Mouse (Mus musculus) erythroblast, adult 5-6 weeks (primary cell): ENCODE measurements at regions not wholly inside any gene's neighbourhood (a gene's known extent, or its start where the extent isn't known, plus 50 kb on each side); places are given as distances from the start of the nearest gene placed in this dataset.

ENCODE experiments used
- ATAC-seq: replicated peaks from 2 replicates; pipeline ENCODE4 v1.8.0; 2016; ENCODE audit warnings: moderate number of reproducible peaks, mild to moderate bottlenecking, moderate TSS enrichment, inconsistent platforms; ENCODE audit not compliant: poor library complexity, low FRiP score, severe bottlenecking

DNA sequence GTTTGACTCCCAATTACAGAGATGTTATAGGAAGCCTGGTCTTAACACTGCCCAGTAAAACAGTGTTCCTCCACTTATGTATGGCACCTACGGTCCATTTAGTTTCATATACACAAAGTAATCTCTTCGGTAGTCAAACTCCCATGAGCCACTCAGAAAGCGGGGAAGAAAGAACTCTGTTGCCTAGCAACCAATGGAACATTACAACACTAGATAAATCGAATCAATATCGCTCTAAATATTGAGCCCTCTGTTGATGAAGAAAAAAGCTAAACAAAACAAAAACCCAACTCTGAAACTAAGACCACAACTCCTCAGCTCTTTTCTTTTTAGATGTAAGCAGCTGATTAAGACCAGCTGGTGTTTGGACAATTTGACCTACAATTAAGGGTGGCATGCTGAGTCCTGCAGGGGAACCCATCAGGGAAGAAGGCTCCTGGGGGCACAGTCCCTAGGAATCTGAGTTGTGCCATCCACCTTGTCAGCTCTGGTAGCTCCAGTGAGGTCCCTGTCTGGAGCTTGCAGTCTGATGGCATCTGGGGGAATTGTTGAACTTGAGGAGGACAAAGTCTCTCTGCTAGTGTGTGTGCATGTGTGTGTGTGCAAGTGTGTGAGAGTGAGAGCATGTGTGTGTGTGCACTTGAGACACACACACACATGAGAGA lies 315.8 kb upstream of the Auts2 start:
- no peak for ATAC-seq

DNA sequence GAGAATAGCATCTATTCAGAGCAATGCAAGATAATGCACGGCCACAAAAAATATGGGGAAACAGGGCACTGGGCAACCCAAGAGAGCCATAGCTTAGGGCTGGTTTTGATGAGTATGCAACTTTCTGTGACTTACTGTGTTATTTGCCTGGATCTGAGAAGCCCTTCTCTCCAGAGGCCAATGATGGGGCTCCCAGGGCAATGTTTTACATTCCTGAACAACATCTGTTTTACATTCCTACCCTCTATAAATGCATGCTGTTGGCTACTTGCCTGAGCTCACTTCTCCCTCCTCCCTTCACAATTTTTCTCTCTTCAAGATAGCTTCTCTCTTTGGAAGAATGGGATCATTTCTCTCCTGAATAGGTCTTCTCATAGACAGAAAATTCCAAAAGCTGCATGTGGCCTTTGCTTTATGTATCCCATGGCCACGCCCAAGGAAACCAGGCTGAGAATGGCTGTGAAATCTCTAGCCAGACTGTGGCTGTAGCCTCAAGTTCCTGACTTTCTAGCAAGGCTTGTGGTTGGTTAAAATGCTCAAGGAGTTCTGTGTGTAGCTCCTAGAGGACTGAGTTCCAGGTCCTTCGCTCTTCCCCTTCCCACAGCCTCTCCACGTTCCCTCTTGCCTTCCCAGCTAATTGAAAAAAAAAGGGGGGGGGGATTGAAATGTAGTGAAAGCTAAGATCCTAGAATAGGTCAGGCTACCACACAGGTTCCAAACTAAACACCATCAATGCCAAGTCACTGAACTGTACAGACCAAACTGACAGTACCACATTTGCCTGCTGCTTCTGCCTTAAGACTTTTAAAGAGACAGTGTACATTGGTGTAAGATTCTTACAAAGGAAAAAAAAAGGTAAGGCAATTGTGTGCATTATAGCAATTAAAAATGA lies 312.7 kb upstream of the Auts2 start:
- no peak for ATAC-seq

DNA sequence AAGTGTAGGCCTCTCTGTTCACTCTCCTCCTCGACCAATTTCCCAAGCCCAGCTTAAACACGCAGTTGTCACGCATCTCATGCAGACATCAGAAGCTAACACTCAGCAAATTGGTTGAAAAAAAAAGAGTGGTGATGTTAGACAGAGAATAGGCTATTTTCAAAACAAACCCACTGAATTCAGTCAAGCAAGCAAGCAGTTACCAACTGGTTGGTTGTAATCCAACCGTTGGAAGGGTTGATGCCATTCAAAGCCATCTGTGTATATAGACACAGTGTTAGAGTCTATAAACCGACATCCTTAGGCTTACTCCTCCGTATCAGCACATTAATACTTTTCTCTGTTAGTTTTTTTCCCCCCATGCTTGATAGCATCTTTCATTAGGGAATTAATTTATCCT lies 307.6 kb upstream of the Auts2 start:
- no peak for ATAC-seq

- ATAC-seq, result no peak
Measured at GRCm38 (mm10) chr5:132848086-132848485, 304.9 kb upstream of the Auts2 start.

GRCm38 (mm10) chr5:132843284-132843683 lies 300.1 kb upstream of the Auts2 start:
- ATAC-seq, result no peak

DNA sequence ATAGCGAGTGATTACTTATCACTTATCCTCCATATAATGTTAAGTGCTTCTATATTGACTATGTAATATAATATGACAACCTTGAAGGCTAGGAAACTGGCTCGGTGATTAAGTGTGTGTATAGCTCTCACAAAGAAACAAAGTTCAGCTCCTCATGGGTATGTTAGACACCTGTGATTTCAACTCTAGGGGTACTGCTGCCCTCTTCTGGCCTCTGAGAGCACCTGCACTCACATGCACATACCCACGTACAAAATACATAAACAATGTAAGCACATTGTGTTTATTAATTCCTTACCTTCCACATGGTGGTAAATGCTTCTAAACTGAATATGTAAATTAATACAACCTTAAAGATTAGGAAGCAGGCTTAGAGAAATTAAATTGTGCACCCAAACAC lies 298.6 kb upstream of the Auts2 start:
- ATAC-seq, result no peak

DNA sequence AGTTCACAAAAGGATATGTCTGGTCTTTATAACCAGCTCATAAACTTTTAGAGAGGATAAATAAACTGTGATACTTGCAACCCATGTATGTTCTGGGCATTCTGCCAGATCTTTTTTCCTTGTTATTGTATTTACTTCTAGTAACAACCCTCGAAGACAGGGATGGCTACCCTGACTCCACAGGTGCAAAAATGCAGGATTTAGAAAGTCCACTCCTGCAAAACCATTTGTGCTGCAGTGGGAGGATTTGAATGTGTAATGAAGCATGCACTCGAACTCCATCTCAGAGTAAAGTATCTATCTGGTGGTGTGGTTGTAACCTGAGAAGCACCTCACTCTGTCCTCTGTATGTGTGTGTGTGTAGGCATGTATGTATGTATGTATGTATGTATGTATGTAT lies 294.3 kb upstream of the Auts2 start:
- no peak for ATAC-seq

DNA sequence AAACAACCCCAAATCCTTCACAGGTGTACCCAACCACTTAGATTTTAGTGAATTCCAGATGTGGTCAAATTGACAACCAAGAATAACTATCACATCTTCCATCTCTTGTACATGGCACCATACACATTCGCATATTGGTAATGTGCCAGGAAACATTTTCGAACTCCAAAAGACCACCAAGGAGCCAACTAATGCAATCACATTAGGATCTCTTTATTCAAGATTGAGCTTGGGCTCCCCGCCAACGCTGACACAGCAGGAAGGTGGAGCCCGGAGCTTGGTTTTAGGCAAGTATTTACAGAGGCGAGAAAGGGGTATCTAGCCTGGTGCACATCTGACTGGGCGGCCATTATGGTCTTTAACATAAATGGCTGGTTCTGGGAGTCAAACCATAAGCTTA lies 285.8 kb upstream of the Auts2 start:
- ATAC-seq, result no peak

- ATAC-seq, result no peak
Measured at GRCm38 (mm10) chr5:132827555-132828333, 284.6 kb upstream of the Auts2 start.

DNA sequence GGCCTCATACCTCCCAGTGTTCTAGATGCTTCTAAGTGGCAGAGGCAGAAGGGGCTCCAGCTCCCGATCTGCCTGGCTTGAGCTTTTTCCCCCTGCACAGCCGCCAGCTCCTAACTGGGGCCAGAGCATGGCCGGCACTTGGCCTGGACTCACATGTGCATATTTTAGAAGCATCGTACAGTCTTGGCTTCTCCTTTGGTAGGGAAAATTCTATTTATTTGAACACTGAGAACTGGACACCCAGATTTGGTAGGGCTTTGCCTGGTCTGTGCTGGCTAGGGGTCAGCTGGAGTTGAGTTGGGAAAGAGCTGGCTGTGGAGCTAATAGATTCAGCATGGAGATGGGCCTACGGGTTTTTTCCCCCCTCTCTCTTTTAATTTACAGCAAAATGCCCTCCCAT lies 282.9 kb upstream of the Auts2 start:
- ATAC-seq, result no peak

GRCm38 (mm10) chr5:132817665-132818064 lies 274.5 kb upstream of the Auts2 start:
- no peak for ATAC-seq

GRCm38 (mm10) chr5:132809181-132809580 lies 266.0 kb upstream of the Auts2 start:
- no peak for ATAC-seq

DNA sequence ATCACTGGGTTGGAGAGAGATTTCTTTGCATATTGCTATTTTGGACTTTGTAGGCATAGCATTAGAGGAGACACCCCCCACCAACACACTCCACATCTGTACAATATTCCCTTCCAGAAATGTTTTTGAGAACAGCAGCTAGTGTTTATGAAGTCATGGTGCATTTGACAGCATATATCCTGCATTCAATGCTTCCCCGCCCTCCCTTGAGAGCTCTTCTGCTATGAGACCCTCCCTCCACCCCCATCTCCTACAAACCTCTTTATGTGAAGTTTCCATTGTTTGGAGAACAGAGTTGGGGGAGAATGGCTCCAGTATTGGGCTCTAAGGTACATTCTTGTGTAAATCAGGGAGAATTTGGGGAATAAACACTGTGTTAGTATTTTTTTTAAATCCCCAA lies 252.9 kb upstream of the Auts2 start:
- no peak for ATAC-seq

GRCm38 (mm10) chr5:132792484-132792883 lies 249.3 kb upstream of the Auts2 start:
- ATAC-seq, result no peak

DNA sequence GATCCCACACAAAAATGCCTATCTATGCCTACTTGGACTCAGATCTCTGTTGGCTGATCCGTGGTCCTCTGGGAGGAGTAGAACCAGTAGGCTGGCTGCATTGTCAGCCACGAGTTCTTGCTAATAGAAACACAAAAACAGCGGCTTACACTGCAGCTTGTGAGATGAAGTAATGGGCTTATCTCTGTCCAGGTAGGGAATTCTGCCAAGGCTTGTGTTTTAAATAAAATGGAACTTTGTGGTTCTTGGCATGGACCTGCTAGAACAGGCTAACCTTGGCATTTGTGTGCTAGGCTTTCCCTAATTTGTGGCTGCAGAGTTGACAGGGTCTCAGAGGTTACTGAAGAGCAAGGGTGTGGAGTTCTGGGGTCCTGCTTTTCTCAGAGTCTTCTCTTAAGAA lies 242.1 kb upstream of the Auts2 start:
- ATAC-seq, result no peak

DNA sequence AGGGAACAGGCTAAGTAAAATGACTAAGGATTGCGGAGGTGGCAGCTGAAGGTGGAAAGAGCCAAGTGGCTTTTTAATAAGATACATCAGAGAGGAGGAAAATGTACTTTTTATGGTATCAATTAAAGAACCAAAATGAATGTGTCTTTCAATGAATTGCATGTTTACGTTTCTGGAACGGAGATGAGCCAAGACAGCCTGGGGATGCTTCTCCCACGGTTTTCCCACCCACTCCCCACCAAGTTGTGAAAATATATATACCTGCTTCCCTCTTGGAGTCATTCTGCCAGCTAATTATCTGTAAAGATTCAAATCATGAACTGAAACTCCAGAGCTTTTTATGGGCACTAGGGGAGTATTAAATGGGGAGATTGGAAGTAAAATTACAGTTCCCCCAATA lies 241.6 kb upstream of the Auts2 start:
- ATAC-seq, result no peak

GRCm38 (mm10) chr5:132774141-132774680 lies 231.1 kb upstream of the Auts2 start:
- no peak for ATAC-seq

GRCm38 (mm10) chr5:132760396-132760795 lies 217.3 kb upstream of the Auts2 start:
- ATAC-seq, result no peak

- no peak for ATAC-seq
Measured at GRCm38 (mm10) chr5:132759751-132760150, 216.6 kb upstream of the Auts2 start.

DNA sequence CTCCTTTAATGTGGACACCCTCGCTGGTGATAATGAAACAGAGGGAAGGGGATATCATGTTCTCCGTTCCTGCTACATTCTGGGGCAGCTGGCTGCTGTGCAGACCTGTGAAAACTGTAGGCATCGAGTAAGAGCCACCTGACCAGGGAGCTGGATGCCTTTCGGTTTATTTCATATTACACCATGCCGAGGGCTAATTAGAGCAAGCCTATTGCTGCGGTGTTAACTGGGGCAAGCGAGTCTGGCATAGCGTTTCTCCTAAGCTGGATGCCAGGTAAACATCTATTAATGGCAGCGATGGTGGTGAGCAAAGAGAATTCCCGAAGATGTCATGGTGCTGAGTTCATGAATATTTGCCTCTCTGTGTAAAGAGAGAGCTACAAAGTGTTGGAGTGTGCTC lies 215.8 kb upstream of the Auts2 start:
- no peak for ATAC-seq
